Mouse (Mus musculus) embryo, embryonic 11 days (tissue): ENCODE measurements around the gene Tmem259.

Source experiments
- DNase-seq: peaks from one replicate; pipeline ENCODE4 v3.0.0-alpha.2; 2015

Gene Tmem259

GRCm38 (mm10) chr10:79986232-79986878, 2.2 kb upstream of the Tmem259 start:
- no peak for DNase-seq

GRCm38 (mm10) chr10:79985334-79986231, 1.5 kb upstream of the Tmem259 start:
- DNase-seq = peak; percentile 57

- DNase-seq = peak; percentile 99
Observed at GRCm38 (mm10) chr10:79984871-79985270, 741 bp upstream of the Tmem259 start.

- DNase-seq = peak; percentile 68
Observed at GRCm38 (mm10) chr10:79983670-79984069, 460 bp downstream of the Tmem259 start.

GRCm38 (mm10) chr10:79983205-79983604, 925 bp downstream of the Tmem259 start:
- no peak for DNase-seq

GRCm38 (mm10) chr10:79979401-79980155, 4.6 kb downstream of the Tmem259 start:
- DNase-seq = no peak

GRCm38 (mm10) chr10:79978061-79978460, 6.1 kb downstream of the Tmem259 start:
- no peak for DNase-seq

GRCm38 (mm10) chr10:79977324-79977723, 6.8 kb downstream of the Tmem259 start:
- no peak for DNase-seq

- DNase-seq = no peak
Observed at GRCm38 (mm10) chr10:79976722-79977107, 7.4 kb downstream of the Tmem259 start.

GRCm38 (mm10) chr10:79976071-79976721, 7.9 kb downstream of the Tmem259 start:
- no peak for DNase-seq

GRCm38 (mm10) chr10:79974668-79975067, 9.5 kb downstream of the Tmem259 start:
- no peak for DNase-seq

GRCm38 (mm10) chr10:79974087-79974486, 10.0 kb downstream of the Tmem259 start:
- DNase-seq = no peak

- DNase-seq = no peak
Observed at GRCm38 (mm10) chr10:79972831-79973230, 11.3 kb downstream of the Tmem259 start.

GRCm38 (mm10) chr10:79971183-79971497, 13.0 kb downstream of the Tmem259 start:
- peak; percentile 62 for DNase-seq

GRCm38 (mm10) chr10:79970415-79971182, 13.5 kb downstream of the Tmem259 start, which contains the start of gene Grin3b:
TSS of gene Grin3b (plus strand) at chr10:79970715.
- peak; percentile 40 for DNase-seq

GRCm38 (mm10) chr10:79969124-79969568, 15.0 kb downstream of the Tmem259 start:
- DNase-seq = no peak

GRCm38 (mm10) chr10:79968181-79968580, 15.9 kb downstream of the Tmem259 start:
- DNase-seq = no peak

GRCm38 (mm10) chr10:79966886-79967400, 17.2 kb downstream of the Tmem259 start:
- DNase-seq = no peak

GRCm38 (mm10) chr10:79965325-79965724, 18.8 kb downstream of the Tmem259 start:
- no peak for DNase-seq

- DNase-seq = no peak
Observed at GRCm38 (mm10) chr10:79964727-79965126, 19.4 kb downstream of the Tmem259 start.

GRCm38 (mm10) chr10:79960671-79961294, 23.3 kb downstream of the Tmem259 start:
- no peak for DNase-seq
